Mouse (Mus musculus) G1E (cell line): ENCODE results near the gene Sash3.

Experiments
- CTCF ChIP-seq: IDR thresholded peaks from 2 replicates; pipeline ENCODE4 v1.5.1; 2012; ENCODE audit warnings: low read depth, low read length, inconsistent platforms, mixed read lengths
- GATA1 ChIP-seq: IDR thresholded peaks from 2 replicates; pipeline ENCODE4 v1.6.1; 2012; ENCODE audit warnings: borderline replicate concordance, low read length, inconsistent platforms, mixed read lengths
- POLR2AphosphoS5 ChIP-seq: IDR thresholded peaks from 2 replicates; pipeline ENCODE4 v1.6.1; 2012; ENCODE audit warnings: low read depth, low read length, inconsistent platforms; ENCODE audit not compliant: insufficient replicate concordance
- TAL1 ChIP-seq: conservative IDR thresholded peaks from 2 replicates; pipeline ENCODE4 v1.6.1; 2012; ENCODE audit warnings: low read depth, low read length, inconsistent platforms, mixed read lengths

- no peak for TF ChIP-seq CTCF
- TF ChIP-seq POLR2AphosphoS5, result no peak
- no peak for TF ChIP-seq GATA1
- no peak for TF ChIP-seq TAL1
These were observed 17.1 kb upstream of the Sash3 start for GRCm38 (mm10) chrX:48129167-48129566.
